In the genomic region with DNA sequence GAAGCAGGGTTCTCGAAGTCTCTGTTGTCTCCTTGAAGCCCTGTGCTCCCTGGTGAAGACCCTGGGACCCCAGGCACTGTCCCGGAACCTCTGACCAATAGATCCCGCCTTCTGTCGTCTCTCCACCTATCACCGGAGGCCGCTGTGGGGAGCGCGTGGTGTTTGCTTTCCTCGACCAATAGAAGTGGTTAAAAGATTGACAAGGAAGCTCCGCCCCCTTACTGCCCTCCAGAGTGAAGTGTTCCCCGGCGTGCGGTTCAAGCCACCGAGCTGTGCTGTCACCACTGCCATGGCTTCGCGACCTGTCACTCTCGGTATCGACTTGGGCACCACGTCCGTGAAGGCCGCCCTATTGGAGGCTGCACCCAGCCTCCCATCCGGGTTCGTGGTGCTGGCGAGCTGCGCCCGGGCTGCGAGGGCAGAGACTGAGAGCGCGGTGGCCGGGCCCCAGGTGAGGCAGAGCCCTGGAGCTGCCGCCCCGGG, we compare ENCODE assay signal across 8 mouse cellular contexts. TPM values are rescaled to one million over a fixed set of nuclear protein-coding genes. Genes with fewer than 3 reads are reported as not detected.
DNase-seq lines count a peak whose midpoint lies in the region; ATAC-seq lines count a peak whose summit lies in the region.

A gene (plus strand): TSS at position 231 of the 483 bp plus-strand sequence.

- peaks cover 14% of the 10 kb centered on the region; the same call in 1 of the 2 replicates for H3K36me3 ChIP-seq in heart, embryonic 14.5 days (ENCODE audit: control insufficient read depth, insufficient read depth, low read length)
- no peaks in the 10 kb centered on the region for H3K36me3 ChIP-seq in liver, embryonic 13.5 days
- 0 out of 2 replicates have a peak, but pooled peaks cover 3% of the 10 kb centered on the region for H3K36me3 ChIP-seq in stomach, embryonic 16.5 days (ENCODE audit: control insufficient read depth, insufficient read depth, low read length)

- H3K4me3 ChIP-seq in brown adipose tissue, adult 24 weeks (ENCODE audit: insufficient read depth, low read depth, low read length) = peak within 1 kb of the TSS; percentile 88
- H3K4me3 ChIP-seq in heart, embryonic 14.5 days (ENCODE audit: control insufficient read depth in 1 of 2, insufficient read depth in 1 of 2, low read depth in 1 of 2, low read length in 2 of 2) = peak within 1 kb of the TSS; percentile 55 to 81
- peak within 1 kb of the TSS; percentile 85 for H3K4me3 ChIP-seq in liver, embryonic 13.5 days (replicated peaks)
- peak within 1 kb of the TSS; percentile 70 for H3K4me3 ChIP-seq in stomach, embryonic 16.5 days (replicated peaks; ENCODE audit: low read length)

- peak within 1 kb of the TSS; percentile 83 for H3K27ac ChIP-seq in brown adipose tissue, adult 24 weeks (replicated peaks; ENCODE audit: low read depth, low read length)
- H3K27ac ChIP-seq in heart, embryonic 14.5 days (replicated peaks in 1 of 2; ENCODE audit: control insufficient read depth in 1 of 2, insufficient read depth in 1 of 2, low read depth in 2 of 2, low read length in 2 of 2) = peak within 1 kb of the TSS in 1 of 2 experiments; percentile 55; a peak in 1 of 4 replicates
- H3K27ac ChIP-seq in liver, embryonic 13.5 days = peak within 1 kb of the TSS; percentile 78
- peak within 1 kb of the TSS; percentile 6; the same call in 1 of the 2 replicates for H3K27ac ChIP-seq in stomach, embryonic 16.5 days (ENCODE audit: low read length)

- DNase-seq in CD4-positive, CD25-positive, alpha-beta regulatory T cell, adult 2 months (ENCODE audit: low read depth, low spot score) = peak; percentile 95
- peak; percentile 91 for DNase-seq in fibroblast of lung, adult 2 months (ENCODE audit: low read depth)
- peak; percentile 96 for DNase-seq in kidney, postnatal 14 days
- peak; percentile 93 for DNase-seq in liver, embryonic 13.5 days
- DNase-seq in neural tube, embryonic 10.5 days (ENCODE audit: extremely low spot score, low spot score) = peak; percentile 92

- H3K4me1 ChIP-seq in brown adipose tissue, adult 24 weeks (ENCODE audit: control insufficient read depth, insufficient read depth, insufficient read length, low read length) = peaks cover 5% of the 10 kb centered on the region; the same call in 1 of the 2 replicates
- H3K4me1 ChIP-seq in heart, embryonic 14.5 days (ENCODE audit: control insufficient read depth in 2 of 2, insufficient read depth in 2 of 2, low read length in 2 of 2) = peaks cover 0 to 8% of the 10 kb centered on the region in 2 experiments; a peak in 2 of 4 replicates
- peaks cover 25% of the 10 kb centered on the region for H3K4me1 ChIP-seq in liver, embryonic 13.5 days (replicated peaks)
- H3K4me1 ChIP-seq in stomach, embryonic 16.5 days (ENCODE audit: control insufficient read depth, insufficient read depth, low read length) = 0 out of 2 replicates have a peak, but pooled peaks cover 3% of the 10 kb centered on the region

- H3K27me3 ChIP-seq in heart, embryonic 14.5 days (ENCODE audit: control insufficient read depth, insufficient read depth, low read length) = no peaks in the 10 kb centered on the region
- no peaks in the 10 kb centered on the region for H3K27me3 ChIP-seq in liver, embryonic 13.5 days
- no peaks in the 10 kb centered on the region for H3K27me3 ChIP-seq in stomach, embryonic 16.5 days (ENCODE audit: control insufficient read depth, insufficient read depth, low read length)

- peak within 1 kb of the TSS; percentile 87 for H3K9ac ChIP-seq in heart, embryonic 14.5 days (ENCODE audit: low read length)
- peak within 1 kb of the TSS; percentile 88 for H3K9ac ChIP-seq in liver, embryonic 13.5 days
- peak within 1 kb of the TSS; percentile 86 for H3K9ac ChIP-seq in stomach, embryonic 16.5 days (ENCODE audit: low read length)

- H3K4me2 ChIP-seq in heart, embryonic 14.5 days (ENCODE audit: low read length) = peak within 1 kb of the TSS; percentile 98
- peak within 1 kb of the TSS; percentile 99 for H3K4me2 ChIP-seq in liver, embryonic 13.5 days
- H3K4me2 ChIP-seq in stomach, embryonic 16.5 days (ENCODE audit: low read depth, low read length) = peak within 1 kb of the TSS; percentile 91

- peak; percentile 98 for ATAC-seq in heart, embryonic 14.5 days (ENCODE audit: insufficient number of reproducible peaks, insufficient read depth, low FRiP score, low read depth)
- ATAC-seq in liver, embryonic 13.5 days (ENCODE audit: low read depth) = peak; percentile 96
- ATAC-seq in stomach, embryonic 16.5 days (ENCODE audit: insufficient read depth, low FRiP score) = peak; percentile 97

- WGBS in heart, embryonic 14.5 days = under 1% methylated on average over 32 of the region's 32 CpGs
- WGBS in liver, embryonic 13.5 days (ENCODE audit: insufficient replicate concordance) = under 1% methylated on average over 32 of the region's 32 CpGs
- WGBS in stomach, embryonic 16.5 days = under 1% methylated on average over 32 of the region's 32 CpGs

- H3K9me3 ChIP-seq in heart, embryonic 14.5 days (ENCODE audit: control insufficient read depth, low read length) = no peaks in the 10 kb centered on the region
- no peaks in the 10 kb centered on the region for H3K9me3 ChIP-seq in liver, embryonic 13.5 days (replicated peaks)
- no peaks in the 10 kb centered on the region for H3K9me3 ChIP-seq in stomach, embryonic 16.5 days (replicated peaks; ENCODE audit: control insufficient read depth, low read length)

RNA-seq across cellular contexts. Expression of the gene that starts here (rescaled TPM):
- 8.2 and 9.1 TPM in 2 replicates for polyA plus RNA-seq in brown adipose tissue, adult 24 weeks (2012; ENCODE audit: insufficient read depth, insufficient read length, missing spikeins)
- 0.41 and 0.66 TPM in 2 replicates for polyA plus RNA-seq in heart, embryonic 14.5 days (2014; fragmentation: Nextera tagmentation; extraction: Ambion mirVana)
- polyA plus RNA-seq in liver, embryonic 13.5 days (2015; fragmentation: Nextera tagmentation; extraction: Ambion mirVana) = 2.2 TPM in 2 replicates
- 3.3 and 4.0 TPM in 2 replicates for polyA plus RNA-seq in stomach, embryonic 16.5 days (2015; fragmentation: Nextera tagmentation; extraction: Ambion mirVana)

Comparison
In these comparisons a context has a peak if more than half of its experiments do, and no peak if none do; other contexts are left out.
1. Peak in ATAC-seq, H3K4me3 ChIP-seq, H3K9ac ChIP-seq and H3K4me2 ChIP-seq in heart, embryonic 14.5 days; RNA of the gene not detected or under 1 TPM.